Comparison of ENCODE assay signal across 8 mouse cellular contexts in genomic region chr1:24171205-24171866, GRCm38 (mm10). TPM values are rescaled to one million over a fixed set of nuclear protein-coding genes. Genes with fewer than 3 reads are reported as not detected.
DNase-seq lines count a peak whose midpoint lies in the region; ATAC-seq and TF ChIP-seq lines count a peak whose summit lies in the region.
"Had no signal": no experiment of that assay in that cellular context is flagged by ENCODE, and none has a peak within 500 bp of the region (broad histone marks: within the 10 kb centered on the region; RNA-seq: fewer than 3 reads in every experiment).

No protein-coding gene starts in this region.

- H3K4me3 ChIP-seq in forebrain, postnatal 0 days (ENCODE audit: low read depth, low read length), result no peak overlapping the region
- no peak overlapping the region for H3K4me3 ChIP-seq in lung, embryonic 14.5 days (ENCODE audit: low read depth, low read length)

- H3K4me1 ChIP-seq in forebrain, postnatal 0 days (ENCODE audit: insufficient read depth), result no peaks in the 10 kb centered on the region
- no peaks in the 10 kb centered on the region for H3K4me1 ChIP-seq in lung, embryonic 14.5 days (ENCODE audit: insufficient read depth)

- H3K4me2 ChIP-seq in forebrain, postnatal 0 days (ENCODE audit: low read depth), result no peak overlapping the region
- no peak overlapping the region for H3K4me2 ChIP-seq in lung, embryonic 14.5 days

- DNase-seq in urinary bladder, postnatal 36 days (ENCODE audit: low spot score in 2 of 2), result peak; percentile 2 to 13
- no peak for DNase-seq in urinary bladder, adult 2 months (ENCODE audit: low spot score)
- peak; percentile 57 for DNase-seq in cerebellum, adult 11-12 months
- peak; percentile 87 for DNase-seq in forebrain, postnatal 0 days
- DNase-seq in kidney, postnatal 10 days, result peak; percentile 61
- DNase-seq in lung, embryonic 14.5 days, result peak; percentile 86
- peak; percentile 75 to 78 for DNase-seq in right cerebral cortex, postnatal 10 days (ENCODE audit: low spot score in 2 of 2)

- H3K27ac ChIP-seq in forebrain, postnatal 0 days (ENCODE audit: low read depth, low read length), result no peak overlapping the region
- no peak overlapping the region for H3K27ac ChIP-seq in lung, embryonic 14.5 days (ENCODE audit: low read depth)

- peak; percentile 87 for ATAC-seq in forebrain, postnatal 0 days
- ATAC-seq in lung, embryonic 14.5 days (ENCODE audit: insufficient read depth), result no peak

- H3K9ac ChIP-seq in forebrain, postnatal 0 days, result no peak overlapping the region
- H3K9ac ChIP-seq in lung, embryonic 14.5 days, result no peak overlapping the region

- no peaks in the 10 kb centered on the region for H3K27me3 ChIP-seq in forebrain, postnatal 0 days (ENCODE audit: insufficient read depth, low read length)
- H3K27me3 ChIP-seq in lung, embryonic 14.5 days (ENCODE audit: insufficient read depth, low read length), result no peaks in the 10 kb centered on the region

- H3K36me3 ChIP-seq in forebrain, postnatal 0 days (ENCODE audit: insufficient read depth), result no peaks in the 10 kb centered on the region
- no peaks in the 10 kb centered on the region for H3K36me3 ChIP-seq in lung, embryonic 14.5 days (ENCODE audit: insufficient read depth)

- WGBS in forebrain, postnatal 0 days, result 2% methylated on average over 4 of the region's 4 CpGs
- 1% methylated on average over 4 of the region's 4 CpGs for WGBS in lung, embryonic 14.5 days

- peak; percentile 89 for TF ChIP-seq CTCF in forebrain, postnatal 0 days (IDR thresholded peaks at IDR 0.05; ENCODE audit: low read depth)
- TF ChIP-seq CTCF in lung, embryonic 14.5 days (IDR thresholded peaks at IDR 0.05; ENCODE audit: low read depth), result peak; percentile 80

- H3K9me3 ChIP-seq in forebrain, postnatal 0 days (ENCODE audit: low read length), result no peaks in the 10 kb centered on the region
- no peaks in the 10 kb centered on the region for H3K9me3 ChIP-seq in lung, embryonic 14.5 days (ENCODE audit: low read depth, low read length)

RNA-seq across cellular contexts. Expression of gene Col9a1, which starts 6.1 kb away (rescaled TPM):
- 0.01 and 0.03 TPM in 2 replicates for polyA plus RNA-seq in urinary bladder, adult 2 months (2012; rRNA removed)
- total RNA-seq in forebrain, postnatal 0 days (2014; rRNA removed), result 3.0 and 4.2 TPM in 2 replicates
- 1.8 and 2.0 TPM in 2 replicates for polyA plus RNA-seq in forebrain, postnatal 0 days (2015; fragmentation: Nextera tagmentation; extraction: Ambion mirVana)
- 5.7 and 7.7 TPM in 2 replicates for polyA plus RNA-seq in lung, embryonic 14.5 days (2014; fragmentation: Nextera tagmentation; extraction: Ambion mirVana)
- polyA plus RNA-seq: spleen, adult 2 months had no signal
